Mouse (Mus musculus): ENCODE measurements around the gene Akap13.

- no peak for TF ChIP-seq CTCF (IDR thresholded peaks at IDR 0.05)
- TF ChIP-seq POLR2A (IDR thresholded peaks at IDR 0.05; ENCODE audit: insufficient read depth, low read depth, low read length): no peak
Observed at GRCm38 (mm10) chr7:75611261-75611950, 156.1 kb downstream of the Akap13 start.

Measured in heart, adult 2 months (tissue).